Mouse (Mus musculus) lung, postnatal 0 days (tissue): ENCODE results near the gene Slc24a3.

ENCODE experiments used
- CTCF ChIP-seq: IDR thresholded peaks from 2 replicates; pipeline ENCODE4 v1.5.1; 2016; ENCODE audit warnings: antibody characterized with exemption, mild to moderate bottlenecking
- EP300 ChIP-seq: IDR thresholded peaks from 2 replicates; pipeline ENCODE4 v1.6.1; 2016; ENCODE audit warnings: antibody characterized with exemption, mild to moderate bottlenecking, control low read depth

DNA sequence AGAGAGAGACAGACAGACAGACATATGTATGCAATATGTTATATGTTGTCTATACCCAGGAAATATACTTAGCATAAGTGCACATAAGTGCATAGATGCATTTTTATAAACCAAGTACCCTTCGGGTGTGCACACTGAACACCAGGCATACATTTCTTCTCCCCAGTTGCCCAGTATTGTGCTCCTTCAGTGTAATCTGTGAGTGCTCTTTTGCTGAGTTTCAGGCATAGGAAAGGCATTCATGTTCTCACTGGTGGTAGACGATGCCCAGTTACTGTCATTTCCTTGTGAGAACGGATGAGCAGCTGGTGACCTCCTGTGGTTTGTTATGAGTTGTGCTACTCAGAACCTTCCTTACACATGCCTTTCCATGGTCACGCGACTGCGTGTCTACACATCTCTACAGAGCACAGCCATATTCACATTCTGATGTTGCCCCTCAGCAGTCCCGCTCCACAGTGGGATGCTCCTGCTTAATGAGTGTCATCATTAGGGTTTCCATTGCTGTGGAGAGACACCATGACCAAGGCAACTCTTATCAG, 29.0 kb downstream of the Slc24a3 start:
- TF ChIP-seq CTCF (no peak), EP300 (no peak)
